Mouse (Mus musculus): Measurements from ENCODE around the gene Ryr2.

- no peak for TF ChIP-seq CTCF (IDR thresholded peaks at IDR 0.05; ENCODE audit: control insufficient read depth, insufficient read depth, insufficient replicate concordance, low read depth, low read length)
- no peak for TF ChIP-seq POLR2A (IDR thresholded peaks at IDR 0.05; ENCODE audit: control insufficient read depth, low read depth, low read length)
Measured at GRCm38 (mm10) chr13:12079536-12079935, 27.2 kb downstream of the Ryr2 start.
